In the genomic region with DNA sequence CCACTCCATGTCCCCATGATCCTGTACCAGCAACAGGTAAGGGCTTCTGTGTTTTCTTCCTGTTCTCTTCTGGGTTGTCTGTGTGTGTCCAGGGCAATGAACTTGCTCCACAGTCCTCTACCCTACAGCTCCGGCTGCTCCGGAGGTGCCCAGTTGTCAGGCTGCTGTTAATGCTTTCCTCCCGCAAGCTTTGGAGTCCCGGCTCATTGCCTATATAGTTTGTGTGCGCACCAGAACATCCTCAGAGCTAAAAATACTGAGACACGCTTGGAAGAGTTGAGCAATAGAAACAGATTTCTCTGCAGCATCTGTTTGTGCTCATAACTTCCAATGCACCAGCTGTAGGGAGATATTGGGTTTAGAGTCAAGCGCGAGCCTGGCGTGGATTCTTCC, we compare ENCODE assay signal across 8 mouse cellular contexts. TPM values are rescaled to one million over a fixed set of nuclear protein-coding genes. Genes with fewer than 3 reads are reported as not detected.
DNase-seq lines count a peak whose midpoint lies in the region; ATAC-seq and TF ChIP-seq lines count a peak whose summit lies in the region.

No protein-coding gene starts in this region.

- intact Hi-C loops in left cerebral cortex, adult 2 months (cut with DNase I) = loop anchor here (2.0 to 10.0 kb wide), 4 partner anchors 36 to 531 kb away; no protein-coding TSS in a partner anchor
- intact Hi-C loops in left cerebral cortex, postnatal 36 days (cut with DNase I) = loop anchor here (2.0 to 10.0 kb wide), 3 partner anchors 381 to 531 kb away; no protein-coding TSS in a partner anchor

- H3K27me3 ChIP-seq in embryonic facial prominence, embryonic 15.5 days = no peaks in the 10 kb centered on the region
- no peaks in the 10 kb centered on the region for H3K27me3 ChIP-seq in heart, postnatal 0 days (ENCODE audit: control insufficient read depth, insufficient read depth, low read length)
- H3K27me3 ChIP-seq in lung, postnatal 0 days (replicated peaks; ENCODE audit: insufficient read depth, low read length) = no peaks in the 10 kb centered on the region
- H3K27me3 ChIP-seq in stomach, embryonic 14.5 days (ENCODE audit: control insufficient read depth, insufficient read depth, low read length) = no peaks in the 10 kb centered on the region

- H3K36me3 ChIP-seq in embryonic facial prominence, embryonic 15.5 days = no peaks in the 10 kb centered on the region
- no peaks in the 10 kb centered on the region for H3K36me3 ChIP-seq in heart, postnatal 0 days (replicated peaks; ENCODE audit: control insufficient read depth, insufficient read depth, low read length)
- H3K36me3 ChIP-seq in lung, postnatal 0 days (ENCODE audit: insufficient read depth, low read length) = no peaks in the 10 kb centered on the region
- H3K36me3 ChIP-seq in stomach, embryonic 14.5 days (ENCODE audit: control insufficient read depth, insufficient read depth, low read length) = no peaks in the 10 kb centered on the region

- peak overlapping the region; percentile 33; the same call in 1 of the 2 replicates for H3K9ac ChIP-seq in embryonic facial prominence, embryonic 15.5 days
- peak overlapping the region; percentile 73 for H3K9ac ChIP-seq in heart, postnatal 0 days (replicated peaks; ENCODE audit: low read depth, low read length)
- 0 out of 2 replicates have a peak overlapping the region, but pooled peaks have one; percentile 23 for H3K9ac ChIP-seq in lung, postnatal 0 days (replicated peaks; ENCODE audit: low read depth)
- H3K9ac ChIP-seq in stomach, embryonic 14.5 days (replicated peaks; ENCODE audit: low read depth, low read length) = 0 out of 2 replicates have a peak overlapping the region, but pooled peaks have one; percentile 2

- H3K27ac ChIP-seq in left cerebral cortex, adult 2 months = peak overlapping the region; percentile 84
- H3K27ac ChIP-seq in embryonic facial prominence, embryonic 15.5 days (replicated peaks) = peak overlapping the region; percentile 66
- H3K27ac ChIP-seq in heart, postnatal 0 days (ENCODE audit: low read depth) = peak overlapping the region; percentile 84
- no peak overlapping the region for H3K27ac ChIP-seq in lung, postnatal 0 days (ENCODE audit: low read length)
- no peak overlapping the region for H3K27ac ChIP-seq in stomach, embryonic 14.5 days (ENCODE audit: low read length)

- H3K4me1 ChIP-seq in embryonic facial prominence, embryonic 15.5 days = peaks cover 13% of the 10 kb centered on the region; the same call in 1 of the 2 replicates
- peaks cover 16% of the 10 kb centered on the region for H3K4me1 ChIP-seq in heart, postnatal 0 days (ENCODE audit: control insufficient read depth, insufficient read depth)
- no peaks in the 10 kb centered on the region; the same call in 1 of the 2 replicates for H3K4me1 ChIP-seq in lung, postnatal 0 days (ENCODE audit: insufficient read depth, low read depth, low read length)
- H3K4me1 ChIP-seq in stomach, embryonic 14.5 days (ENCODE audit: control insufficient read depth, insufficient read depth, low read length) = no peaks in the 10 kb centered on the region

- ATAC-seq in embryonic facial prominence, embryonic 15.5 days (ENCODE audit: insufficient number of reproducible peaks, low FRiP score, low TSS enrichment, low read depth) = peak; percentile 34
- ATAC-seq in heart, postnatal 0 days (ENCODE audit: insufficient read depth, low read depth) = peak; percentile 46; the same call in 1 of the 2 replicates
- peak; percentile 55 for ATAC-seq in lung, postnatal 0 days
- peak; percentile 42 for ATAC-seq in stomach, embryonic 14.5 days (ENCODE audit: insufficient number of reproducible peaks, insufficient read depth, low FRiP score, low read depth)

- under 1% methylated on average over 9 of the region's 9 CpGs for WGBS in embryonic facial prominence, embryonic 15.5 days
- WGBS in heart, postnatal 0 days = under 1% methylated on average over 9 of the region's 9 CpGs
- under 1% methylated on average over 9 of the region's 9 CpGs for WGBS in lung, postnatal 0 days
- under 1% methylated on average over 9 of the region's 9 CpGs for WGBS in stomach, embryonic 14.5 days

- H3K4me3 ChIP-seq in left cerebral cortex, adult 2 months = peak overlapping the region; percentile 84
- peak overlapping the region; percentile 69 for H3K4me3 ChIP-seq in embryonic facial prominence, embryonic 15.5 days (replicated peaks)
- H3K4me3 ChIP-seq in heart, postnatal 0 days (ENCODE audit: low read depth, low read length) = peak overlapping the region; percentile 66
- H3K4me3 ChIP-seq in lung, postnatal 0 days (ENCODE audit: low read depth, low read length) = peak overlapping the region; percentile 51
- H3K4me3 ChIP-seq in stomach, embryonic 14.5 days (ENCODE audit: low read depth, low read length) = peak overlapping the region; percentile 59

- H3K4me2 ChIP-seq in embryonic facial prominence, embryonic 15.5 days (replicated peaks) = peak overlapping the region; percentile 97
- peak overlapping the region; percentile 83 for H3K4me2 ChIP-seq in heart, postnatal 0 days (ENCODE audit: low read depth, low read length)
- H3K4me2 ChIP-seq in lung, postnatal 0 days (replicated peaks; ENCODE audit: low read depth, low read length) = peak overlapping the region; percentile 81
- H3K4me2 ChIP-seq in stomach, embryonic 14.5 days (replicated peaks; ENCODE audit: low read depth, low read length) = peak overlapping the region; percentile 98

- TF ChIP-seq CTCF in left cerebral cortex, adult 2 months (IDR thresholded peaks at IDR 0.05) = no peak
- TF ChIP-seq CTCF in heart, postnatal 0 days (IDR thresholded peaks at IDR 0.05; ENCODE audit: low read depth) = no peak
- TF ChIP-seq CTCF in lung, postnatal 0 days (IDR thresholded peaks at IDR 0.05) = no peak

- TF ChIP-seq EP300 in heart, postnatal 0 days (IDR thresholded peaks at IDR 0.05; ENCODE audit: low read depth) = no peak
- no peak for TF ChIP-seq EP300 in lung, postnatal 0 days (IDR thresholded peaks at IDR 0.05)

- no peaks in the 10 kb centered on the region for H3K9me3 ChIP-seq in embryonic facial prominence, embryonic 15.5 days (replicated peaks)
- no peaks in the 10 kb centered on the region for H3K9me3 ChIP-seq in heart, postnatal 0 days (replicated peaks; ENCODE audit: control insufficient read depth, low read length)
- no peaks in the 10 kb centered on the region for H3K9me3 ChIP-seq in lung, postnatal 0 days (ENCODE audit: low read length)
- no peaks in the 10 kb centered on the region for H3K9me3 ChIP-seq in stomach, embryonic 14.5 days (ENCODE audit: control insufficient read depth, low read depth, low read length)

- no peak for DNase-seq in left cerebral cortex, adult 2 months (ENCODE audit: extremely low spot score in 1 of 2, low spot score in 2 of 2)
- no peak for DNase-seq in left cerebral cortex, postnatal 36 days (ENCODE audit: low spot score in 2 of 2)
- peak; percentile 57 for DNase-seq in heart, postnatal 0 days (ENCODE audit: low spot score)
- peak; percentile 57 for DNase-seq in lung, postnatal 0 days (ENCODE audit: low spot score)
- no peak for DNase-seq in T-cell, adult 2 months (ENCODE audit: low spot score)
- no peak for DNase-seq in left cerebral cortex, adult 11 months (ENCODE audit: low spot score)

RNA-seq across cellular contexts. Expression of gene Kcnj2, which starts 0.3 kb away (rescaled TPM):
- 10 to 100 TPM; 18.2 to 19.2 TPM for total RNA-seq in left cerebral cortex, adult 2 months (2021)
- total RNA-seq in left cerebral cortex, postnatal 36 days (2021) = 10 to 100 TPM; 21.1 to 22.0 TPM
- polyA plus RNA-seq in embryonic facial prominence, embryonic 15.5 days (2015; fragmentation: Nextera tagmentation; extraction: Ambion mirVana) = 2.8 and 3.1 TPM in 2 replicates
- 18.4 and 24.2 TPM in 2 replicates for total RNA-seq in heart, postnatal 0 days (2014; rRNA removed; ENCODE audit: low replicate concordance)
- 7.1 TPM in 2 replicates for polyA plus RNA-seq in heart, postnatal 0 days (2015; fragmentation: Nextera tagmentation; extraction: Ambion mirVana)
- 2.2 and 2.4 TPM in 2 replicates for polyA plus RNA-seq in lung, postnatal 0 days (2015; fragmentation: Nextera tagmentation; extraction: Ambion mirVana)
- polyA plus RNA-seq in stomach, embryonic 14.5 days (2014; fragmentation: Nextera tagmentation; extraction: Ambion mirVana) = 0.45 and 0.75 TPM in 2 replicates

Comparison
In these comparisons a context has a peak if more than half of its experiments do, and no peak if none do; other contexts are left out.
1. DNase-seq: peak in heart, postnatal 0 days (single experiment) and lung, postnatal 0 days (single experiment); none in left cerebral cortex, adult 2 months (0 of 2), left cerebral cortex, postnatal 36 days (0 of 2), T-cell, adult 2 months (single experiment) and left cerebral cortex, adult 11 months (single experiment).
2. H3K27ac ChIP-seq: peak in left cerebral cortex, adult 2 months (single experiment), embryonic facial prominence, embryonic 15.5 days (single experiment) and heart, postnatal 0 days (single experiment); none in lung, postnatal 0 days (single experiment) and stomach, embryonic 14.5 days (single experiment).
3. H3K9ac ChIP-seq: peak in every context shown above with its lines; median percentile 73 in heart, postnatal 0 days; 33 in embryonic facial prominence, embryonic 15.5 days; 23 in lung, postnatal 0 days; 2 in stomach, embryonic 14.5 days.
4. Peak in every context shown above with its lines, with median percentiles within 50 percentile points of each other: H3K4me3 ChIP-seq, ATAC-seq and H3K4me2 ChIP-seq.